Mouse (Mus musculus) erythroid progenitor cell, adult 5-6 weeks (primary cell): ENCODE results near the gene Phgr1. TPM values are rescaled to one million over a fixed set of nuclear protein-coding genes. Genes with fewer than 3 reads are reported as not detected.

Experiments
- ATAC-seq: replicated peaks from 2 replicates; pipeline ENCODE4 v1.8.0; 2016; ENCODE audit warnings: moderate number of reproducible peaks, mild to moderate bottlenecking, moderate TSS enrichment, inconsistent platforms; ENCODE audit not compliant: poor library complexity, low FRiP score, severe bottlenecking
- total RNA-seq, 2 experiments: library from RNA; stranded (forward) in 1 of 2; stranded (reverse) in 1 of 2; fragments of 150-400 nt in 1 of 2; fragments of 186-747, 209-891 nt in 1 of 2; gene quantifications; 2 replicates each; pipeline versions ENCODE4 v1.2.3 to v1.2.4; 2015 to 2017; ENCODE audit warnings: low replicate concordance in 2 of 2

The Phgr1 gene
- total RNA-seq, 2 experiments from 2014 or later, result not detected

- no peak for ATAC-seq
Measured at GRCm38 (mm10) chr2:118749341-118749884, 23.2 kb upstream of the Phgr1 start.

- no peak for ATAC-seq
Measured at GRCm38 (mm10) chr2:118750476-118750875, 22.1 kb upstream of the Phgr1 start.

GRCm38 (mm10) chr2:118751896-118752791 is 20.4 kb upstream of the Phgr1 start:
- ATAC-seq, result 0 out of 2 replicates have a peak, but pooled peaks have one; percentile 33

GRCm38 (mm10) chr2:118752792-118753108 is 19.8 kb upstream of the Phgr1 start:
- ATAC-seq, result no peak

DNA sequence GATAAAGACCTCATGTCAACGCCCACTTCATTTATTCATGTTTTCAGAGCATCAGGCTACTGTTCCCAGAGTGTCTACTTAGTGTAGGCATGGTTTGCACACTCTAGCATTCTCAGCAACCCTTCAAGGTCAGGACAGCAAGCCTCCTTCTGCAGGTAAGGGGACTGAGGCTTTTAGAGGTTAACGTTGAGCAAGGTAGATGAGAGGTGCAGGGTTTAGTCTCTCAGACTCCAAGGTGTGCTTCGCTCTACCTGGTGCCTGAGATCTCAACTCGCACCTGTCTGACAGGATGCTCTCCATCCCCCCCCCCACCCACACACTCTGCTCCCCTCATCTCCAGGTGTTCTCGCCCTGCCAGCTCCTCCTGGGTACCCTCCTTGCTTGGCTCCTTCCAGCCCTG is 18.4 kb upstream of the Phgr1 start:
- ATAC-seq, result no peak

GRCm38 (mm10) chr2:118755407-118755806 is 17.2 kb upstream of the Phgr1 start:
- ATAC-seq, result no peak

DNA sequence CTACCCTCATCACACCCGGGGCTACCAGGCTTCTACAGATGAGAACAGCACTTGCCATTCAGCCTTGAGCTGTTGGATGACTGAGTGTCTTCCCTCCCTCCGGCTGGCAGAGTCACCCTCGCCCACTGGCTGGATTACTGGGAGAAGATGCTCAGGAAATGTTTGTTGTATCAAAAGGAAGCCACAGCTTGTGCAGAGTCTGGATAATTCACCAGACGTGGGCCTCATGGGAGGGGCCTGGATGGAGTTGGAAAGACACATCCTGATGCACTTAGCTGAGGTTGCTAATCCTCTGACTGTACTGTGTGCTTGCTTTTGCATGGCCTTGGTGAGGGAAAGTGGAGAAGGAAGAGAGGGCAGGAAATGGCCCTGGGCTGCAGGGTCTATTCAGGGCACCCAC is 16.5 kb upstream of the Phgr1 start:
- ATAC-seq, result no peak

DNA sequence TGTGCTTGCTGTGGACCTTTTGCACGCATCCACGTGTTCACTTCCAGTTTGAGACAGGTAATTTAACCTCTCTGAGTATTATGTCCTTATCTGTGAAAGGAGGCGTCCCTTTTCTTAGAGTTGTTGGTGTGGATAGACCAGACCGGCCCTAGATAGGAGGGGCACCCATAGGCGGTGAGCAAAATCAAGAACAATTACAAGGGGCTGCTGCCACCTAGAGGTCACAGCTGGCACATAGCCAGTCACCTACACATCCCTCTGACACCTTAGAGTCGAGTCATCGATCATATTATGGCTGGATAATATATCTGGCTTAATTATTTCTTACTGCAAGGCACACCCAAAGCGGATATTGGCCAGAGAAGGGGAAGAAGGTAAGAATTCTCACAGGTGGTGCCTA is 12.7 kb upstream of the Phgr1 start:
- 0 out of 2 replicates have a peak, but pooled peaks have one; percentile 39 for ATAC-seq

DNA sequence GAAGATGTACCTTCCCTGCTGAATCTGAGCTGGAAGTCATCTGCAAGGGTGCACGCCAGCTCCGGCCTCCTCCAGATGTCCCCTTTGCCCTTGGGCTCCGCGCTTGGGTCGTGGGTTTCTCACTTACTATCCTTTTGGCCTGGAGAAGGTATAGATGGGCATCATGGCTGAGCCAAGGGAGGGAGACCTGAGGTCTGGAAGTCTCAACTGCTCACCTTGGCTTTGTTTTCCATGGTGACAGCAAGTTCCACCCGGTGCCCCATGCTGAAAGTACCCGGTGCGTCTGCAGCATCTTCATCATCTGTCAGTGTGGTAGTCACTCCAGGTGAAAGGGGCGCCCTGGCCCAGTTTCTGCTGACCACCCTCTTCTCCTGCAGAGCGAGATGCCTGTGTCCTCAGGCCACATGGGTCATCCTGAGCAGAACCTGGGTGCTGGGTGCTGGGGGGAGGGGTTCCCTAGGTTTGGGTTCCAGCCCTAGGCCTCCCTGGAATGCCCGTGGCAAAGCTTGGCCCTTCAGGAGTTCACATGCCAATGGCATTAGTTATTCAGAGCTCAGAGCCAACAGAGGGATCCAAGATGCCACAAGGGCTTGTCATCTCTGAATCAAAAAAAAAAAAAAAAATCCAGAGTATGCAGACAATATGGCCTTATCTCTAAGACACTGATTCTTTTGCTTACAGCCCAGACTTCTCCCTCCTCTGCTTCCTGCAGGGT is 12.1 kb upstream of the Phgr1 start:
- no peak for ATAC-seq

- ATAC-seq, result no peak
Measured at GRCm38 (mm10) chr2:118761358-118761757, 11.2 kb upstream of the Phgr1 start.

DNA sequence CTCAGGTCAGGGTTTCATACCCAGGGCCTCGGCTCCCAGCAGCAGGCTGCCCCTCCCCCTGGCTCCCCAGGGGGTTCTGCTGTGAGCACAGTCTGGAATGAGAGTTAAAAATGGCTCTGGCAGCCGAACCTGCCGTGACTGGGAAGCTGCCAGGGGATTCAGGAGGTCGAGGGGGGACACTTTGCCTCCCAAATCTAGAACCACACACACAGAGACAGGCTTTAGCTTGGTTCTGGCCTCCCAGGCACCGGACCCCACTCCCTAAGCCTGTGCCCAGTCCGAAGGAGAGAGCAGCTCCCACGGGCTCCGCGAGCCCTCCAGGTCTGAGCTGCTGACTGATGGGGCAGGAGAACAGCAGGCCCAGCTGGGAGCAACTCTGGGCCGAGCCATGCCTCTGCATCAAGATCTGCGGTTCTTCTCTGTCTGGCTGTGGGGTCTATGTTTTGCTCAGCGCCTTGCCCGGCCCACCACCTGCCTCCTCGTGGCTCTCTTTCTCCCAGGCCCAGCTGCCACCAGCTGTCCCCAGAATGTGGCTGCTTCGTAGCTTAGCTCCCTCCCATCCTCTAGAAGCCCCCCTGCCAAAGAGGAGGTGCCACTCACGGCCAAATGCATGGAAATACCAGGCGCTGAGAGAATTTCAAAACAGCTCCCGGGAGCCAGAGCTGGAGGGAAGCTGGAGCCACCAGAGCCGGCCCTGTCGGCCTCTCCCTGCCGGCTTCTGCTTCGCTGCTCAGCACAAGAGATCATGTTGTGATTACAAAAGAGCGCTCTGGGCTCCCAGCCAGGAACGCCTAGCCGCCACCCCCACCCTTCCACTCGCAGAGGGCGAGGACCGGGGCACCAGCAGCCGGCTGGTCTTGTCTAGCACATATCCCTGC is 10.4 kb upstream of the Phgr1 start, which contains the start of gene Ccdc9b:
Gene Ccdc9b (minus strand): TSS at position 756 of the 878 bp plus-strand sequence.
- peak; percentile 81 for ATAC-seq

DNA sequence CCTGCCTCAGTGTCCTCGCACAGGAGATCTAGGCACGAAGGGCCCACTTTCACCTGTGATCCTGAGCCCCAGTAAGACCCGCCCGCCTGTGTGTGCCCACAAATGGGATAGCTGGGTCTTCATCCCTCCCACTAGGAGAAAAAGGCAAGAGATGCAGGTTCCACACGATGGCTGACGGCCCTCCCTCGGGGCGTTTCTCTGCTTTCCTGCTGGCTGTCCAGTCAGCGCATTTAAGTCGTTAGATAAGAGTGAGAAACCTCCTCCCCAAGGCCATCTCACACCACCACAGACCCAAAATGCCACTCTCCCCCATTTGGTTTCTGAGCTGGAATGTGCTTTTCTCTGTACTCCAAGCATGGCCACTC is 9.8 kb upstream of the Phgr1 start:
- peak; percentile 62 for ATAC-seq

DNA sequence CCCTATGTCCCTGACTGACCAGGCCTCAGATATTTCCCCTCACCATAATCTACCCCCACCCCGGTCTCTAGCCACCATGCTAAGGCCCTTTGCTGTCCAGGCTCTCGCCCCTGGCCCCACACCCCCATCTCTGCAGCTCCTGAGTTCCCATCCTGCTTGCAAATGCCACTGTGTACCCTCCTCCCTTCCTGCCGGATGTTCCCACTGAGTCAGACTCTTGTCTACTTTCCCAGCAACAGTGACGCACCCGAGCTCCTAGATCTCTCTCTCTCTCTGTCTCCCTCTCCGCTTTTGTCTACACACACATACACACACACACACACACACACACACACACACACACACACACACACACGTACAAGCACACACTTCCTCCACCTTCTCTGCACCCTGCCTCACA is 9.1 kb upstream of the Phgr1 start:
- ATAC-seq, result no peak

GRCm38 (mm10) chr2:118764094-118764831 is 8.3 kb upstream of the Phgr1 start:
- no peak for ATAC-seq

DNA sequence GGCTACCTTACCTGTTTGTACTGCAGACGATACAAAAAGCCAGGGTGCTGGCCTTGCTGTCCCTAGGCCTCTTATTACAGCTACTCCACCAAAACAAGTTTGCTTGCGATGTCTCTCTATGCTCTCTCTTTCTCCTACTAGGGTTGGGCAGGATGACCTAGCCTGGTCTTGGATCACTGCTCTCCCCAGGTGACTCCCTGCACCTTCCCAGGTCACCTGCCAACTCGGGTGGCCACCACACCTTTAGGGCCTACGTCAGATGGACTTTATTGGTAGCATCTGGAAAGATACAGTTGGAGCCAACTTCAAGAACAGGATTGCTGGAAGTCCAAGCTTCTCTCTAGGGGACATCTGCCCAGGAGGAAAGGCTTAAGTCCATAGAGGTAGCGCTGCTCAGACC is 7.7 kb upstream of the Phgr1 start:
- no peak for ATAC-seq

GRCm38 (mm10) chr2:118766041-118767033 is 6.2 kb upstream of the Phgr1 start:
- no peak for ATAC-seq

DNA sequence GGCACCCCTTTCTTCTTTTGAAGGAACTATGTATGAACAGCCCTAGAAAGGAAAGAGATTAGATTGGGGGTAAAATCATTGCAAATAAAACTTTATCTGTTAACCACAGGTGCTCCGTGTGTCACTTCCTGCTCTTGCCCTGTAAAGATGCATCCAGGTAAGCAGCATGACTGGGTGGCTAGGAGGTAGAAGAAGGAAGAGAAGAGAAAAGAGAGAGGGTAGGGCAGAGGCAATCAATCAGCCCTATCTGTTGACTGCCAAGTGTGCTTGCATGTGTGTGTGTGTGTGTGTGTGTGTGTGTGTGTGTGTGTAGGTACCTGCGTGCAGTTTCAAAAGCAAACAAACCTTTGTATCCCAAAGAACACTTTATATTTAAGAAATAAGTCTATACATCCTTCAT is 2.0 kb downstream of the Phgr1 start:
- no peak for ATAC-seq

DNA sequence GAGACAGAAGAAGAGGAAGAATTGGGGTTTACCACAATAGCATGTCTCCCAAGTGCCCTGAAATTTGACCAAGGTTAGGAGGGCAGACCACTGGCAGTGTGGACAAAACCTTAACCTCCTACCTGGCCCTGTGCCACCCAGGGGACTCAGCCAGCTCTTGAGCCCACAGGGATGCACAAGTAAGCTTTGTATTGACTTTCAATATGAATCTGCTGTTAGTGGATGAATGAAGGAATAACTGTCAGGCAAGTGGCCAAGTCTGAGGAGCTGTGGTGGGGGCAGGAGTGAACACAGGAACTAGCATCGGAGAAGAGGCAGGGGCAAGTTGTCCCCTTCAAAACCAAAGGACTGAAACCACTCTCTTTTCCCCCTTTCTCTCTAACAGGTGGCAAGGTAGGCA is 2.8 kb downstream of the Phgr1 start:
- ATAC-seq, result no peak
